Mouse (Mus musculus) heart, postnatal 0 days (tissue): ENCODE measurements around the gene Myl3.

Experiments
- CTCF ChIP-seq: IDR thresholded peaks from 2 replicates; pipeline ENCODE4 v1.5.1; 2016; ENCODE audit warnings: antibody characterized with exemption, control low read depth, low read depth
- EP300 ChIP-seq: IDR thresholded peaks from 2 replicates; pipeline ENCODE4 v1.6.1; 2016; ENCODE audit warnings: antibody characterized with exemption, low read depth

- TF ChIP-seq CTCF = no peak
- no peak for TF ChIP-seq EP300
Measured at GRCm38 (mm10) chr9:110696427-110696826, 45.2 kb upstream of the Myl3 start.
